Mouse (Mus musculus) small intestine, adult 10 weeks (tissue): Measurements from ENCODE around the gene Timm9. TPM values are rescaled to one million over a fixed set of nuclear protein-coding genes. Genes with fewer than 3 reads are reported as not detected.

Source experiments
- polyA plus RNA-seq: library from polyadenylated mRNA; stranded (reverse); fragments of 350-450 nt; fragmentation: Illumina TruSeq; extraction: RNeasy Lipid Tissue Mini Kit (QIAGEN cat#74804); gene quantifications from one replicate; pipeline ENCODE4 v1.2.3, GENCODE M21; 2014; ENCODE audit warnings: low replicate concordance

Timm9 gene
- polyA plus RNA-seq: 86.9 TPM

GRCm38 (mm10) chr12:71136130-71136973 lies at the start of gene Timm9, which contains the start of gene 2700049A03Rik:
TSS of gene Timm9 (minus strand) at chr12:71136684.
TSS of gene 2700049A03Rik (plus strand) at chr12:71136848.

GRCm38 (mm10) chr12:71111331-71111730 lies 25.2 kb downstream of the Timm9 start, which contains the start of gene Tomm20l:
TSS of gene Tomm20l (plus strand) at chr12:71111428.

Other genes with a start within 250 kb of the Timm9 start
- gene Actr10, start 198.8 kb downstream of the Timm9 start, polyA plus RNA-seq: 155 TPM
- 888 TPM for gene Psma3, start 162.1 kb downstream of the Timm9 start, polyA plus RNA-seq
- gene Arid4a, start 120.7 kb downstream of the Timm9 start, polyA plus RNA-seq: 30.0 TPM
- not detected for gene Tomm20l, start 25.3 kb downstream of the Timm9 start, polyA plus RNA-seq
- gene 2700049A03Rik, start 164 bp upstream of the Timm9 start, polyA plus RNA-seq: 4.0 TPM
- 4.1 TPM for gene Dact1, start 173.2 kb upstream of the Timm9 start, polyA plus RNA-seq